Mouse (Mus musculus) megakaryocyte, embryonic 14.5 days (primary cell): ENCODE data around the gene Itgb2.

Experiments
- FLI1 ChIP-seq: IDR thresholded peaks from 2 replicates; pipeline ENCODE4 v1.6.1; 2012; ENCODE audit warnings: low read length, inconsistent platforms, mixed read lengths
- GATA1 ChIP-seq: IDR thresholded peaks from 3 replicates; pipeline ENCODE4 v1.6.1; 2012; ENCODE audit warnings: mixed read lengths, low read length, inconsistent platforms, borderline replicate concordance

- TF ChIP-seq FLI1 (no peak), GATA1 (no peak)
Observed at GRCm38 (mm10) chr10:77582285-77582618, 52.2 kb downstream of the Itgb2 start.
